Mouse (Mus musculus) liver, embryonic 14.5 days (tissue): ENCODE results near the gene Hoxa3.

Experiments
- CTCF ChIP-seq: IDR thresholded peaks from 2 replicates; pipeline ENCODE4 v1.5.1; 2016; ENCODE audit warnings: antibody characterized with exemption, low read depth, control low read depth
- EP300 ChIP-seq: IDR thresholded peaks from 2 replicates; pipeline ENCODE4 v1.6.1; 2016; ENCODE audit warnings: antibody characterized with exemption, low read depth

DNA sequence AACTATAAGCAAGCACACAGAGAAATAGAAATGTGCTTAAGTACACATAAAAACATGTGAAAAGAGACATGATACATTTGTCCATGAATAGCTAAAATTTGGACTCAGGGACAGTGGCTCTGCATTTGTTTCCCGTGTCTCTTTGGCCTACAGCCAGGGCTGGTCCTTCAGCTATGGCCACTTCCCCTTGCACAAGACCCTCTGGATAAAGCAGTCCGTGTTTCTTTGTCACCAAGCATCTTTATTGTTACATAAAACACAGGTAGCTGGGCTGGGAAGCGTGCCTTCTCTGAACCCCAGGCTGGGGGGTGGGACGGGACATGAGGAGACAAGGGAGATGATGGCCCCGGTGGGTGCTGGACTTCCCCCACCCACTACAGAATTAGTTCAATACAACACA is 1.1 kb upstream of the Hoxa3 start:
- TF ChIP-seq EP300 (no peak), CTCF (no peak)
